Mouse (Mus musculus) G1E (cell line): ENCODE results near the gene Gps1. TPM values are rescaled to one million over a fixed set of nuclear protein-coding genes. Genes with fewer than 3 reads are reported as not detected.
"Not testable (repeated sequence)": the region's sequence is repeated elsewhere in the genome, so short reads cannot be mapped to it uniquely, and the experiment has no call there.

ENCODE experiments used
- ATAC-seq: 2 replicates; pipeline ENCODE4 v1.8.0; 2016; ENCODE audit warnings: mild to moderate bottlenecking; ENCODE audit not compliant: insufficient number of reproducible peaks, poor library complexity, low FRiP score, severe bottlenecking; ENCODE audit errors: extremely low read depth
- DNase-seq: peaks from one replicate; pipeline ENCODE4 v3.0.0; 2012; ENCODE audit warnings: low spot score
- H3K27me3 ChIP-seq: 2 replicates; pipeline ENCODE4 v1.6.1; 2012; ENCODE audit warnings: mild to moderate bottlenecking, low read length, inconsistent platforms; ENCODE audit not compliant: insufficient read depth
- H3K36me3 ChIP-seq: replicated peaks from 2 replicates; pipeline ENCODE3; 2012; ENCODE audit warnings: mild to moderate bottlenecking, inconsistent platforms
- H3K4me1 ChIP-seq: 2 replicates; pipeline ENCODE4 v1.6.1; 2012; ENCODE audit warnings: low read depth, low read length, inconsistent platforms, mixed read lengths; ENCODE audit not compliant: insufficient read depth
- H3K4me3 ChIP-seq: 2 replicates; pipeline ENCODE4 v1.5.1; 2012; ENCODE audit warnings: low read depth, mild to moderate bottlenecking, inconsistent platforms, low read length, moderate library complexity, mixed read lengths
- H3K9me3 ChIP-seq: replicated peaks from 2 replicates; pipeline ENCODE4 v1.6.1; 2012; ENCODE audit warnings: inconsistent platforms
- CTCF ChIP-seq: IDR thresholded peaks from 2 replicates; pipeline ENCODE4 v1.5.1; 2012; ENCODE audit warnings: low read depth, low read length, inconsistent platforms, mixed read lengths
- GATA1 ChIP-seq: IDR thresholded peaks from 2 replicates; pipeline ENCODE4 v1.6.1; 2012; ENCODE audit warnings: borderline replicate concordance, low read length, inconsistent platforms, mixed read lengths
- GATA2 ChIP-seq: IDR thresholded peaks from 2 replicates; pipeline ENCODE4 v1.6.1; 2012; ENCODE audit warnings: low read depth, low read length, inconsistent platforms, borderline replicate concordance
- POLR2AphosphoS5 ChIP-seq: IDR thresholded peaks from 2 replicates; pipeline ENCODE4 v1.6.1; 2012; ENCODE audit warnings: low read depth, low read length, inconsistent platforms; ENCODE audit not compliant: insufficient replicate concordance
- TAL1 ChIP-seq: conservative IDR thresholded peaks from 2 replicates; pipeline ENCODE4 v1.6.1; 2012; ENCODE audit warnings: low read depth, low read length, inconsistent platforms, mixed read lengths
- polyA plus RNA-seq: library from polyadenylated mRNA; stranded (reverse); fragments of >175 nt; gene quantifications from 2 replicates; pipeline ENCODE4 v1.2.3, GENCODE M21; 2012
- total RNA-seq, 2 experiments: library from RNA; stranded (forward) in 1 of 2; stranded (reverse) in 1 of 2; fragments of 200-1000 nt in 1 of 2; fragments of >200 nt in 1 of 2; fragmentation: Nextera tagmentation in 1 of 2; gene quantifications; 2 replicates each; pipeline ENCODE4 v1.2.3; 2014 to 2017

Gps1 gene
- total and polyA plus RNA-seq, 3 experiments, result 66.5 to 110 (median 109) TPM

GRCm38 (mm10) chr11:120831659-120832440 is 47.8 kb downstream of the Gps1 start:
- Histone ChIP-seq H3K27me3 (peaks cover 32% of the 10 kb centered on the region), H3K4me1 (peaks cover 3% of the 10 kb centered on the region; the same call in 1 of the 2 replicates), H3K36me3 (peaks cover 4% of the 10 kb centered on the region), H3K4me3 (no peak overlapping the region), H3K9me3 (no peaks in the 10 kb centered on the region)
- no peak for DNase-seq
- no peak for ATAC-seq
- no peak for TF ChIP-seq POLR2AphosphoS5
- no peak for TF ChIP-seq TAL1
- TF ChIP-seq GATA1, result no peak
- no peak for TF ChIP-seq CTCF
- TF ChIP-seq GATA2, result no peak

- ATAC-seq, DNase-seq, H3K36me3 ChIP-seq, H3K9me3 ChIP-seq, H3K4me3 ChIP-seq, H3K4me1 ChIP-seq: not testable (repeated sequence)
- H3K27me3 ChIP-seq, result peaks cover 29% of the 10 kb centered on the region
These were observed 48.9 kb downstream of the Gps1 start for GRCm38 (mm10) chr11:120832962-120833361.

DNA sequence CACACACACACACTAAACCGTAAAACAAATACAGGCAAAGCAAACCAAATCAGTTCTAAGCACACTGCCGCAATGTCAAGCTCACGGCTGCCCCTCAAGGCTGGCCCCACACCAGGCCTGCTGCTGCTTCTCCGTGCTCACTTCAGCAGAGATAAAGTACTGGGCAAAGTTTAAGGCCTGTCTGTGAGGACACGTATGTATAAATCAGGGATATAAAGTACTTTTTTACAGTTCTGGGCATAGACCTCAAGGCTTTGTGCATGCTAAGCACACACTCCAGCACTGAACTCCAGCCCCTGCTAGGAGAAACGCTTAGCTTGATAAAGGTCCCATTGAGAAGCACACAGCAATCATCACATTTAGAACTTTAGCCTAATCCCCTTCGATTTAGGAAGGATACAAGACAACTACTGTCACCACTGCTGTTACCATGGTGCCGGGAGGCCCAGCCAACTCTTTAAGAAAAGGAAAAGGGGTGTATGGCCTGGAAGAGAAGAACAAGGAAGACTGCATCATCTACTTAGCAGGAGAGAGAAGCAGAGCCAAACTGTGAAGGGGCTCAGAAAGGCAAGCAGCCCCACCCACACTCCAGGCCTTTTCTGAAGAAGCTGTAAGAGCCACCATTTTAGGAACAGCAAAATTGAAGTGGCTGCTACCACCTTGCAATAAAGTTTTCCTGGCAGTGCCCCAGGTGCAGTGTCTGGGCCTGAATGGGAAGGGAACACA is 49.6 kb downstream of the Gps1 start:
- Histone ChIP-seq H3K4me3 (no peak overlapping the region), H3K4me1 (no peaks in the 10 kb centered on the region), H3K9me3 (no peaks in the 10 kb centered on the region), H3K36me3 (peaks cover 4% of the 10 kb centered on the region), H3K27me3 (peaks cover 21% of the 10 kb centered on the region)
- ATAC-seq (no peak), DNase-seq (no peak)
- TF ChIP-seq TAL1, result no peak
- TF ChIP-seq GATA1, result no peak
- no peak for TF ChIP-seq GATA2
- no peak for TF ChIP-seq CTCF
- no peak for TF ChIP-seq POLR2AphosphoS5

Other genes starting within 250 kb of the Gps1 start
Only the 20 nearest of the 26 such genes appear.
- 83.1 and 83.8 TPM in 2 replicates for gene Anapc11, start 185.9 kb upstream of the Gps1 start, total RNA-seq (2014; fragmentation: Nextera tagmentation)
- 62.3 and 69.3 TPM in 2 replicates for gene Anapc11, start 185.9 kb upstream of the Gps1 start, total RNA-seq (2017)
- 176 and 212 TPM in 2 replicates for gene Anapc11, start 185.9 kb upstream of the Gps1 start, polyA plus RNA-seq
- gene Npb, start 175.8 kb upstream of the Gps1 start, total RNA-seq (2014; fragmentation: Nextera tagmentation), result 1.9 and 2.6 TPM in 2 replicates
- 0.58 TPM in 1 of 2 replicates, not detected in the other for gene Npb, start 175.8 kb upstream of the Gps1 start, total RNA-seq (2017)
- 3.2 and 3.8 TPM in 2 replicates for gene Npb, start 175.8 kb upstream of the Gps1 start, polyA plus RNA-seq
- 29.0 and 43.1 TPM in 2 replicates for gene Pcyt2, start 166.3 kb upstream of the Gps1 start, total RNA-seq (2014; fragmentation: Nextera tagmentation)
- gene Pcyt2, start 166.3 kb upstream of the Gps1 start, total RNA-seq (2017), result 102 and 119 TPM in 2 replicates
- gene Pcyt2, start 166.3 kb upstream of the Gps1 start, polyA plus RNA-seq, result 129 and 146 TPM in 2 replicates
- gene Sirt7, start 159.0 kb upstream of the Gps1 start, total RNA-seq (2014; fragmentation: Nextera tagmentation), result 28.9 and 35.3 TPM in 2 replicates
- gene Sirt7, start 159.0 kb upstream of the Gps1 start, total RNA-seq (2017), result 74.5 and 96.2 TPM in 2 replicates
- 169 and 256 TPM in 2 replicates for gene Sirt7, start 159.0 kb upstream of the Gps1 start, polyA plus RNA-seq
- 16.3 and 17.5 TPM in 2 replicates for gene Mafg, start 150.7 kb upstream of the Gps1 start, total RNA-seq (2014; fragmentation: Nextera tagmentation)
- gene Mafg, start 150.7 kb upstream of the Gps1 start, total RNA-seq (2017), result 18.9 and 21.9 TPM in 2 replicates
- 29.2 and 38.9 TPM in 2 replicates for gene Mafg, start 150.7 kb upstream of the Gps1 start, polyA plus RNA-seq
- gene Pycr1, start 140.5 kb upstream of the Gps1 start, total RNA-seq (2014; fragmentation: Nextera tagmentation), result 14.7 and 14.8 TPM in 2 replicates
- 1.0 and 1.5 TPM in 2 replicates for gene Pycr1, start 140.5 kb upstream of the Gps1 start, total RNA-seq (2017)
- 1.9 and 2.4 TPM in 2 replicates for gene Pycr1, start 140.5 kb upstream of the Gps1 start, polyA plus RNA-seq
- not detected in 2 replicates for gene Myadml2, start 136.1 kb upstream of the Gps1 start, total RNA-seq (2014; fragmentation: Nextera tagmentation)
- not detected in 2 replicates for gene Myadml2, start 136.1 kb upstream of the Gps1 start, total RNA-seq (2017)
- not detected in 2 replicates for gene Myadml2, start 136.1 kb upstream of the Gps1 start, polyA plus RNA-seq
- not detected in 2 replicates for gene Notum, start 123.1 kb upstream of the Gps1 start, total RNA-seq (2014; fragmentation: Nextera tagmentation)
- gene Notum, start 123.1 kb upstream of the Gps1 start, total RNA-seq (2017), result 0.16 TPM in 1 of 2 replicates, not detected in the other
- gene Notum, start 123.1 kb upstream of the Gps1 start, polyA plus RNA-seq, result not detected in 2 replicates
- gene Aspscr1, start 111.3 kb upstream of the Gps1 start, total RNA-seq (2014; fragmentation: Nextera tagmentation), result 57.0 and 79.7 TPM in 2 replicates
- gene Aspscr1, start 111.3 kb upstream of the Gps1 start, total RNA-seq (2017), result 39.2 and 43.2 TPM in 2 replicates
- gene Aspscr1, start 111.3 kb upstream of the Gps1 start, polyA plus RNA-seq, result 248 and 301 TPM in 2 replicates
- 250 and 284 TPM in 2 replicates for gene Cenpx, start 70.5 kb upstream of the Gps1 start, total RNA-seq (2014; fragmentation: Nextera tagmentation)
- 67.2 and 81.2 TPM in 2 replicates for gene Cenpx, start 70.5 kb upstream of the Gps1 start, total RNA-seq (2017)
- gene Cenpx, start 70.5 kb upstream of the Gps1 start, polyA plus RNA-seq, result 60.9 and 158 TPM in 2 replicates
- gene Lrrc45, start 70.3 kb upstream of the Gps1 start, total RNA-seq (2014; fragmentation: Nextera tagmentation), result 6.4 and 12.1 TPM in 2 replicates
- 20.0 and 22.2 TPM in 2 replicates for gene Lrrc45, start 70.3 kb upstream of the Gps1 start, total RNA-seq (2017)
- 23.3 and 25.4 TPM in 2 replicates for gene Lrrc45, start 70.3 kb upstream of the Gps1 start, polyA plus RNA-seq
- 2.1 TPM in 1 of 2 replicates, not detected in the other for gene Rac3, start 62.8 kb upstream of the Gps1 start, total RNA-seq (2014; fragmentation: Nextera tagmentation)
- gene Rac3, start 62.8 kb upstream of the Gps1 start, total RNA-seq (2017), result 0.66 and 0.81 TPM in 2 replicates
- gene Rac3, start 62.8 kb upstream of the Gps1 start, polyA plus RNA-seq, result 1.3 and 2.6 TPM in 2 replicates
- gene Dcxr, start 57.0 kb upstream of the Gps1 start, total RNA-seq (2014; fragmentation: Nextera tagmentation), result 16.6 and 37.5 TPM in 2 replicates
- 13.1 and 18.4 TPM in 2 replicates for gene Dcxr, start 57.0 kb upstream of the Gps1 start, total RNA-seq (2017)
- 21.0 and 24.2 TPM in 2 replicates for gene Dcxr, start 57.0 kb upstream of the Gps1 start, polyA plus RNA-seq
- not detected in 2 replicates for gene Cbr2, start 52.2 kb upstream of the Gps1 start, total RNA-seq (2014; fragmentation: Nextera tagmentation)
- not detected in 2 replicates for gene Cbr2, start 52.2 kb upstream of the Gps1 start, total RNA-seq (2017)
- gene Cbr2, start 52.2 kb upstream of the Gps1 start, polyA plus RNA-seq, result not detected in 2 replicates
- 568 and 661 TPM in 2 replicates for gene Hmga1b, start 21.5 kb upstream of the Gps1 start, total RNA-seq (2014; fragmentation: Nextera tagmentation)
- 112 and 114 TPM in 2 replicates for gene Hmga1b, start 21.5 kb upstream of the Gps1 start, total RNA-seq (2017)
- 2,501 and 3,141 TPM in 2 replicates for gene Hmga1b, start 21.5 kb upstream of the Gps1 start, polyA plus RNA-seq
- 18.4 and 24.2 TPM in 2 replicates for gene Rfng, start 65 bp upstream of the Gps1 start, total RNA-seq (2014; fragmentation: Nextera tagmentation)
- 3.5 and 4.1 TPM in 2 replicates for gene Rfng, start 65 bp upstream of the Gps1 start, total RNA-seq (2017)
- gene Rfng, start 65 bp upstream of the Gps1 start, polyA plus RNA-seq, result 55.0 and 67.6 TPM in 2 replicates
- gene Dus1l, start 12.1 kb downstream of the Gps1 start, total RNA-seq (2014; fragmentation: Nextera tagmentation), result 63.3 and 67.4 TPM in 2 replicates
- 49.2 and 54.7 TPM in 2 replicates for gene Dus1l, start 12.1 kb downstream of the Gps1 start, total RNA-seq (2017)
- gene Dus1l, start 12.1 kb downstream of the Gps1 start, polyA plus RNA-seq, result 142 and 166 TPM in 2 replicates
- gene Fasn, start 40.3 kb downstream of the Gps1 start, total RNA-seq (2014; fragmentation: Nextera tagmentation), result 88.2 and 116 TPM in 2 replicates
- gene Fasn, start 40.3 kb downstream of the Gps1 start, total RNA-seq (2017), result 66.6 and 69.3 TPM in 2 replicates
- gene Fasn, start 40.3 kb downstream of the Gps1 start, polyA plus RNA-seq, result 425 and 529 TPM in 2 replicates
- 4.2 and 7.0 TPM in 2 replicates for gene Ccdc57, start 148.6 kb downstream of the Gps1 start, total RNA-seq (2014; fragmentation: Nextera tagmentation)
- 2.5 and 2.6 TPM in 2 replicates for gene Ccdc57, start 148.6 kb downstream of the Gps1 start, total RNA-seq (2017)
- gene Ccdc57, start 148.6 kb downstream of the Gps1 start, polyA plus RNA-seq, result 2.6 and 2.8 TPM in 2 replicates
- 4.3 TPM in 1 of 2 replicates, not detected in the other for gene Slc16a3, start 164.2 kb downstream of the Gps1 start, total RNA-seq (2014; fragmentation: Nextera tagmentation)
- gene Slc16a3, start 164.2 kb downstream of the Gps1 start, total RNA-seq (2017), result 10.0 and 15.5 TPM in 2 replicates
- 13.1 and 17.4 TPM in 2 replicates for gene Slc16a3, start 164.2 kb downstream of the Gps1 start, polyA plus RNA-seq